Mouse (Mus musculus) cerebellum, postnatal 4 days (tissue): ENCODE results near the gene Dicer1.
A peak's percentile ranks its signal among the peaks of the same experiment; 100 is the strongest.

Experiments used
- DNase-seq, 2 experiments: peaks; one replicate each; pipeline ENCODE4 v3.0.0; 2022; ENCODE audit warnings: low spot score in 2 of 2, mixed read lengths in 1 of 2

Dicer1 gene

DNA sequence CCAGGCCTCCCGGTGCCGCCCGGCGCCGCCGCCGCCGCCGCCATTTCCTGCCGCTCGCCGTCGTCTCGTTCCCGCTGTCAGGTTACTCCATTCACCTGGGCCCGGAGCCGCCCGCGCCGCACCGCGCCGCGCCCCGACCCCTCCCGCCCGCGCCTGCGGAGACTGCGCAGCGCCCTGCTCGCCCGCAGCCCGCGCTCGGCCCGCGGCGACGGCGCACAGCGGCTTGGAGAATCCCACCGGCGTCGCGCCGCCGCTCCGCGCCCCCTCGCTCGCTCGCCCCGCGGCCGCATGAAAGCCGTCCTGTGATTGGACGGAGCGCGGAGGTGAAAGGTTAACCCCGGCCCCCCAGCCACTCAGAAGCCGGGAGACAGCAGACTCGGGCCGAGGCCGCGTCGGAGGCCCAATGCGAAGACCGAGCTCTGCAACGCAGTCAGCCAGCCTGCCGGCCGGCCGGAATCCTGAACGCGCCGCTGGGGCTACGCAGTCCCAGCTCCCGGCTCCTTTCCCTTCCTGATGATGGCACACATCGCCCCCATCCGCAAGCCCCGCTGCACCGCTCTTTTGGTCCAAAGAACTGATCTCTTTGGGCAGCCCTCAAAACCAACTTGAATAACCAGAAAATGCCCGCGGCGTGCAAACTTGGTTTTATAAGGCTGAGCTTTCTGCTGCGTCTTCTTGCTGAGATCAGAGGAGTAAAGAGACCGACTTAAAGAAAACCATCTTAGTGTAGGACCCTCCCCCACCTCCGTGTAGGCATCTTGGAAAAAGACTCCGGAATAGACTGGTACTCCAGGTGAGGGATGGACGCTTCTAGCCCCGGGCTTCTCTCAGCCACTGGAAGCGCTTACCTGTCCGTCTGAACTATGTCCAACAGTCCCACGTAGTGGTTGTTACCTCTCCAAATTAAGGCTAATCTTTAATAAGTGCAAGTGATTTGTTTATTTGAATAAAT lies at the start of gene Dicer1:
Dicer1 (minus strand) TSS at position 139 of the 952 bp plus-strand sequence.
- peak; percentile 99 to 100 for DNase-seq

DNA sequence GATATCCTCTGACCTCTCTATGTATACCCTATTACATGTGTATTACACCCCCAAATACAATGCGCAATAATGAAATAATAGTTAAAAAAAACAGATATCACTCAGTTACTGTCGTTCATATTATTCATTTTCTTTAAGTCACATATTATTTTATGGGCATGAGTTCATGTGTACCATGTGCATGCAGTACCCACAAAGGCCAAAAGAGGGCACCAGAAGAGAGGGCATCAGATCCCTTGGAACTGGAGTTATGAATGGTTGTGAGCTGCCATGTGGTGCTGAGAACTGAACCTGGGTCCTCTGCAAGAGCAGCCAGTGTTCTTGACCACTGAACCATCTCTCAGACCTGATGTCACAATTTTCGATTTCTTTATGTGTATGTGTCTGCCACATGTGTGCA lies 47.6 kb upstream of the Dicer1 start:
- DNase-seq = no peak

DNA sequence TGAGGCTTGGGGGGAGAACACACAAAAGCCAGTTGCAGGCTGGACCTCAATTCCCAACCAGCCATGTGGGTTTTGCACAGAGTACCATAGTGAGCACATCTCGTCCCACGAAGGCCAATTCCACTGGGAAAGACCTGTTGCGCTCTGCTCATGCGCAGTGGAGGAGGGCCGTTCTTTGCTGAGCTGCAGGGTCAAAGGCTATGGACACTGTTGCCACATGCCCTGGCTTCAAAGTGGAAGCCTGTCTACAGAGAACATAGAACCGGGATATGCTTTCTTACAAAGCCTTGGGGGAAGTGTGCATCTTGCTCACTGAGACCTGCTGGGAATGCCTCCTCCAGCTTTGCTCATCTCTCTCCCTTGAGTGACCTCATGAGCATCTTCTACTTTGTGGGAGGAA lies 46.2 kb upstream of the Dicer1 start:
- DNase-seq = no peak

DNA sequence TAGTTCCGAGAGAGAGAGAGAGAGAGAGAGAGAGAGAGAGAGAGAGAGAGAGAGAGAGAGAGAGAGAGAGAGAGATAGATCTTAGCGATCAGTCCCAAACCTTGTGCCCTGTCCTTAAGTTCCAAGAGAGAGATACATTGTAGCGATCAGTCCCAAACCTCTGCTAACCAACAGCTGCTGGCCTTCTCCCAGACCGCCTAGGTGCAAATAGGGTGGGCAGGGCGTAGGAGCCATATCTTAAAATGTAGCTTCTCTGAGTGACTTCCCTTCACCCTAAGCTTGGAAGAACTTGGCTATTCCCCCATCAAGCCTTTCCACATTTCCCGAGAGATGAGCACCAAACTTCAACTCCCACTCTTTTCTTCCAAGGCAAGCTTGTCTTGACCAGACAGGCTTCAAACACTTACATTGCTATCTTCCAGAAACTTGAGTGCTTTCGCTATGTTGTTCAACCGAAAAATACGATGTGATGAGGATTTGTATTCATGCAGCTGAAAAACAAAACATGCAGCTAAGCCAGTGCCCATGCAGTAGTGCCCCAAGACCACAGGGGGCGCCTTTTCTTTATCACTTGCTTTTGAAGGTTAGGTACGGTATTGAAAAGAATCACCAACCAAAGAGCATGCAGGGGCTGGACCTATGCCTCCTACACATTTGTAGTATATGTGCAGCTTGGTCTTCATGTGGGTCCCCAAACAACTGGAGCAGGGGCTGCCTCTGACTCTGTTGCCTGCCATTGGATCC lies 45.1 kb upstream of the Dicer1 start:
- no peak for DNase-seq

DNA sequence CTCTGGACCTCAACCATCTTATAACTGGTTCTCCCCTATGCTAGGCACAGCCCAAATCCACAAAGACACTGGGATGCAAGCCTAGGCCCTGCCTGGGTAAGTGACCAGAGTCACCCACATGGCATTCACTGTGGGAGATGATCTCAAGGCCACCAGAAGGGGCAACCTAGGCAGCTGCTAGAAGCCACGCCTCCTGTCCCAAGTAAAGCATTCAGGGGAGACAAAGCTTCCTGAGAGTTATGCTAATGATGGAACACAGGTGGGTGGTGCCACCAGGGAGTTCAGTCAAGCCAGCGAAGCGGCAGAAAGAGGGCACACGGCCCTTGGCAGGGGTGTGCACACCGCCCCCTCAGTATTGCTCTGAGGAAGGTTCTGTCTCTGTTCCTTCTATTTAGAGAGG lies 43.2 kb upstream of the Dicer1 start:
- no peak for DNase-seq

DNA sequence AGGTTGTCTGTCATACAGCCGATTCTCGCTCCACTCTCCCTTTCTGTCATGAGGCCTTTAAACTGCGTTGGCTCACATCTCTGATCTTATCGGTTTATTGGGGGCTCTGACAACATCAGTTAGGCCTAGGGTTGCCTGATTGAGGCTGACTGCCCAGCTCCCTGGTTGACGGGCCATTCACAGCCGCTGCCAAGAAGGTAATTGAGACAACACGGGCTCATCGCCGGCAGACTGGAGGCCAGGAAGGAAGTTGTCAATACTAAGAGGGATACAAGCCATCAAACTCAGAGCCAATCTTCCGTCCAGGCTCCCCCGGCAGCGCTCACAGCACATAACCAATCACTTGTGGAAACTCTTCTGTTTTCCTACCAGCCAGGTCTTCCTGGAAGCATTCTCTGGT lies 41.7 kb upstream of the Dicer1 start:
- no peak for DNase-seq

DNA sequence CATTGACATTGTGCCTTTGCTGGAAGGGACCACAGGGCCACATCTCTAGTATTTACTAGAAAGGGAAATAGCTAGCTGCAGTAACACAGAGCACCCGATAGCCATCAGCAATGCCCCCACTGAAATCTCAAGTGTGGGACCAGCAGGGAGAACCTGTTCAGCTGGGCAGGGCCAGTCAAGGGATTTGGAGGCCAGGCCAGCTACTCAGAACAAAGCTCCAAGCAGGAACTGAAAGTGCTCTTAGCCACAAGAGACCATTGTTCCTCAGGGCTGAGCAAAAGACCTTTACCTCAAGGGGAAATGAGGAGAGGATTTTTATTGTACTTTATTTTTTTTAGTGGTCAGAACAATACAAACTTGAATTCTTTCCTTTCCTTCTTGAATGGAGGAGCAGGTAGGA lies 25.9 kb upstream of the Dicer1 start:
- DNase-seq = no peak

DNA sequence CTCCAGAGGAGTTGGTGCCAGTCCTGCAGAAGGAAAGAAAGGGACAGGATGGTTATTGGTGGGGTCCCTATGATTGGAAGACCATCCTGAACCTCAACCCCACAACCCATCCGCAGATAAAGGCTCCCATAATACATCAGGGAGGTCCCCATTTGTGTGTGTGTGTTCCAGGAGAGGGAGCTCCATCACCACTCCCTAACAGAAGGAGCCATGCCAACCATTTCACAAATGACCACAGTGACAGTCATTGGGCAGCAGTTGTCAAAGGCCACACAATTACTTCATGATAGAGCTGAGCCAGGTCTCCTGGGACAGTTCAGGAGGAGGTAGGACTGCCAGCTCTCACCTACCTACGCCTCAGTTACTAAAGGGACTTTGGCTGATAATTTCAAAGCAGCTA lies 20.2 kb upstream of the Dicer1 start:
- DNase-seq = peak in 1 of 2 experiments; percentile 11

DNA sequence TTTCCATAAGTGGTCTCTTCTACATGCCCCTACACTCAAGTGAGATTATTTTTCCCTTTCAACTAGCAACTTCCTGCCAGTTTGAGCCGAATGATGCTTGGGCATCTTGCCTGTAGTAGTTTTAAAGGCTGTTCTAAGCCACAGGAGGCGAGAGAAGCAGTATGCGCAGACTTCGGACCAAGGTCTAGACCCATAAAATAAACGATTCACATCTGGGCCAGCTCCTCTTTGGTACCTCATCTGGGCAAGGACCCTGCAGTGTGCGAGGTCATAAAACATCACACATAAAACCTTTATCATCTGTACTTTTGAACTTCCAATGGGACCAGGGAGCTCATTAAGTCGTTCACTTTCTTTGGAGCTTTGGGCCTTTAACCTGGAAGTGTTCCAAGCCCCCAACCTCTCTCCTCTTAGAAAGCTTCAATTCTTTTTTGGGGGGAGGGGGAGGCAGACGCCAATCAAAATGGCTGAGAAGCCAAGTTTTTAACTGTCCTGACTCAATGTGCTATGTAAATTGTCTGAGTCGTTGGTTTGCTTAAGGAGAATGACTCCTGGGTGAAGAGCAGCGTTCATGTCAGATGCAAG lies 17.5 kb upstream of the Dicer1 start:
- DNase-seq = no peak

DNA sequence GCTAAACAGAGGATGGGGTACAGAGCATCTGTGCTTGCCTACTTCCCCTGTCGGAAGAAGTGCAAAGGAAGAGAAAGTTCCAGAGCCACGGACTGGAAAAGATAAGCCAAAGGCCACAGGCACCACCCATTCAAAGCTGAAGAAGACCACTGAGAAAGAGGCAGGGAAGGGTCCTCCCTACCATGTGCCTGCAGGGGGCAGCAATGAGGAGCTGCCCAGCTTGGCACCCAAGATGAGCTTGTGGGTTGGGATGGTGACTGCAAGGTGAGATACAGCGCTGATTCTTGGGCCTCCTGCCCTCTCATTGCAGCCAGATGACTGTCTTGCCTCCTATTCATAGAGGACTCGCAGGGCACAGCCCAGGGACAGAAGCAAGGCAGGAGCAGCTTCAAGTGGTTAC lies 15.4 kb upstream of the Dicer1 start:
- no peak for DNase-seq

DNA sequence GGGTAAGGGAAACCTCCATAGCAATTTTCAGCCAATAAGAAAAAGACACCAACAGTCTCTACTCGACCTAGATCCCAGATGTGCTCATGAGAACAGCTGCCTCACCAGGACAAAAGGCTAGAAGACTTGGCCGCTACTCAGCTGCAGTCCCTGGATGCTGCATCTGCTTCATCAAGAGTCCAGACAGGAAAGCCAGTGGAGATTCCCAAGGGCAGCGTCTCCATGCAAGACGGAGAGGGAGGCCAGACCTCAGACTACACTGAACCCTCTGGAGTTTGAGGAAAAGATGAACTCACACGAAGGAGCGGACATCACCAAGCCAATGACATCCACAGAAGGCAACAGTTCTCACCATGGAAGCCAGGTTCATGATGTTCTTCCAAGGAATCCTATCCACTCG lies 14.0 kb upstream of the Dicer1 start:
- DNase-seq = no peak

DNA sequence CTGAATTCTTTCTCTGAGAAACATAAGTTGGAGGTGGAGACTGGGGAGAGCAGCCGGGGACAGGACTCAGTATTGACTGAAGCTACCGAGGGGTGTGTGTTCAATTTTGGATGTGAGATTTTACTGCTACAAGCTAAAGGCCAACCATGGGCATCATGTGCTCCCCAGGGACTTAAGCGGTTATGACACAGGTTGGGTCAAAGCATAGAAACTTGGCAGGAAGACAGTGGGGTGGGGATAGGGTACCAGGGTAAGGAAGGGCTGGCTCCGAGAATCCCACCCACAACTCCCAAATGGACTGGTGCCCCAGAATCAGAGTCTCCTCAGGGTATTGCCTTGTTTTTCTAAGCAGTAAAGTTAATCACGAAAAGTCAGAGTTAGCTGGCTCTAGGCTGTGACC lies 13.4 kb upstream of the Dicer1 start:
- DNase-seq = no peak

DNA sequence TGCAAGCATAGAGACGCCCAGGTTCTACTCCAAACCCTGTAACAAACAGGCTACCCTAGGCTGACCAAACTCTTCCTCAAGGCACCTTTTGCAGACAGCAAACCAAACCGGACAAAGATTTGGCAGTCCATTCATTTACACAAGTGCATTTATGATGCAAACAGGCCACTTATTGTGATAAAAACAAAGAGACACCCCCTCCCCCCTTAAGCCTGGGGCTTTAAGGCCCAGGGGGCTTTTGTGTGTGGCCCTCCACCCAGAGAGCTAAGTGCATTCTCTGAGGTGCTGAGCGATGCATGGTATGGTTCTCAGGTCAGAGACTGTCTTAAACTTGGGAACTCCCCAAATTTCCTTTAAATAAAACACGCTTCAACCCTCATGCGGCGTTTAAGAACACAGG lies 12.2 kb upstream of the Dicer1 start:
- no peak for DNase-seq

DNA sequence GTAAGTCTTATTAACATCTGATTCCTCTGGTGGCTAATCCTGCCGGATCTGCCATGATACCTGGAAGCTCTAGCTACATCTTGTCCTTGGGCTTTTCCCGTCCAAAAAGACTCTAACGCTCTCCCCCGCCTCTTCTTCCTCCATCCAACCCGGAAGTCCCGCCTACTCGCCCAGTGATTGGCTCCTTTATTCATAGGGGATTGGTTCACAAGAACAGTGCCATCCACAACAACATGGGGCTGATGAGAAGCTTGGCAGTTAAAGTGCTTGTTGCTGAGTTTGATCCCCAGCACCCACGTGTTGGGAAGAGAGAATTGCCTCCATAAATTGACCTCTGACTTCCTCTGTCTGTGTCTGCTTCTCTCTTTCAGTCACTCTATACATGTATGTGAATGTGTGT lies 9.7 kb upstream of the Dicer1 start:
- DNase-seq = no peak

DNA sequence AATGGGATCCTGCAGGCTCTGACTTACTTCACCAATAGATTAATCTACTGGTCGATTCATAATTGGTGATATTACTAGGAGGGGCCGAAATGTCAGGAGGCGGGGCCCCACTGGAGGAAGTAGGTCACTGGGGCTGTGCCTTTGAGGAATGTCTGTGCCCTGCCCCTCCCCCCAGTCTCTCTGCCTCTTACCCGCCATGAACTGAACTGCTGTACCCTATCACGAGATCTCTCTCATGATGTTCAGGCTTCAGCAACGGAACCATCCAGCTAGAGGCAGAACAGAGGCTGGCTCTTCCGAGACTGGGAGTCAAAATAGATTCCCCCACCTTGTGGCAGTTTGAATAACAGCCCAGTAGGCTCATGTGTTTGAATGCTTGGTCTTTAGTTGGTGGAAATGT lies 6.3 kb upstream of the Dicer1 start:
- DNase-seq = no peak

DNA sequence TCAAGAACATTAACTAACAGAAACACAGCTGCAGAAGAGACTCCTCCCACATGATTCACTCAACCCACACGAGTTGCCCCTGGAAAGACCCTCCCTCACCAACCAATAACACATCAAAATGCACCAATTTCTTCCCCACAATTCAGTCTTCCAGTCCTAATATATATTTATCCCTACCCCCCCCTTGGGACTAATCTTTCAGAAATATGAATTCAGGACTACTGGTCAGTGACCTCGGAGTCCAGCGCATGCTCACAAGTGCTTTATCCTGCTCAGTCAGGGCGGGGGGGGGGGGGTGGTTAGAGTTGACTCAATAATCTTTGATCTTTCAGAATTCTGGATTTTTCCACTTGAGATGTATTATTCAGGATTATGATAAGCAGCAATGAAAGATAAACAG lies 1.9 kb upstream of the Dicer1 start:
- DNase-seq = no peak

DNA sequence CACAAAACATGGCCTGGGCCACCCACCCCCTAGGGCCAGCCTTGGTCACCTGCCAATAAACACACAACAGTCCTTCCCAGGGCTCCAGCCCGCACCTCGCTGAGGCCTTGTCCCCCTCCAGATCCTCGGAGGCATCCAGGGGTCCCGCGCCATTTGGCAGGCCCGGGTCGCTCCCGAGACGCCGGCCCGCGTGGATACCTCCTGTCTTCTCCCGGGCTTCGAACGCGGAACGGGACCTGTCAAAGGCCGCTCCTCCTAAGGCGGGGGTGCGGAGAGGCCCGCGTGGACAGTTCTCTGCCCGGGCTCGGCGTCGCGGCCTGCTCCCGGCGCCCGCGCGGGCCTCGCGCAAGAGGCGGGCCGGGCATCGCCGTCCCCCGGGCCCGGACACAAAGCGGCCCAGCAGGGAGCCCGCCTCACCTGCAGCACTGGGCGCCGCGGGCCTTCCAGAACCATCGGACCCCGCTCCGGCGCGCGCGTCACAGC lies 380 bp downstream of the Dicer1 start:
- peak in 1 of 2 experiments; percentile 57 for DNase-seq

DNA sequence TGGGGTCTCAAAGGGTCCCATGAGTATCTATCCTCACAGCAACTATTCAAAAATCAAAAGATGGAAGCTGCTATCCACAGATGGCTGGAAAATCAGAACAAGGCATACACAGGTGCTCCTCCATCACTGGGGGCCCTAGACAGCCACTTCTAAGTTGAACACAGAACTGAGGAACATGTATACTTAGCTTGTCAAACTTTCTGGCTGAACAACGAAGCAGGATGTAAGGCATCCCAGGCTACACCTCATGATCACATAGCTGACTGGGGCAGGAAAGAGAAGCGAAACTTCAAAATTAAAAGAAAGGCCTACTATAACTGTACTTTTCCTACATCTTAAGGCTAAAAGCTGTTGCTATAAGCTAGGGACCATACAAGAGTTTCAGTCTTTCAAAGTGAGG lies 2.8 kb downstream of the Dicer1 start:
- no peak for DNase-seq

DNA sequence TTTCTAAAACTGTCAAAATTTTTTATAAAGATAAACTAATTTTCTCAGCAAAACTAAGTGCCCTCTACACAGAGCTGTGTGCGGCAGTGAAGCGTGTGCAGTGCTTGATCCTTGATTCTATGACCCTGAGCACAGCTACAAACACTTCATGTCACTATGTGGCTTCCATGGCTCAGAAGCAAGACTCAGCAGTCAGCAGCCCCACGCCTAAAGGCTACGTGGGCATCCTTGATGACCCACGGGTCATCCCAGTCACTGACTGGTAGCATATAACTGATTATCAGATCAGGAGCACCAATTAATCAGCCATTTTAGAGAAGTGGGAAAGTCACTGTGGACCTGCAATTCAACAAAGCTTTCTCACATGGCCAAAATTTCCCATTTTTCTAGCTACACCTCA lies 4.5 kb downstream of the Dicer1 start:
- DNase-seq = no peak

DNA sequence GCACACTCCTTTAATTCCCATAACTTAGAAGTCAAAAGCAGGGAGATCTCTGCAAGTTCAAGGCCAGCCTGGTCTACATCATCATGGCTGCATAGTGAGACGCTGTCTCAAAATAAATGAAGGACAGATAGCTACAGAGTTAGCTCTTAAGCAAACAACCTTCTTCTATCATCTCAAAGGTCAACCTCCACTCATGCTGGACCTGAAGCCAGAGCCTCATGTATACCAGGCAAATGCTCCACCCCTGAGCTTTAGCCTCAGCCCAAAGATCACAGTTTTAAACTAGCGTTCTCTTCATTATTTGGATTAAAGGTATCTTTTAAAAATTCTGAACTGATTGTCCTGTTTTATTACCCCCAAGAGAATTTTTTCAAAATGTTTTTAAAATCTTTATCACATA lies 5.2 kb downstream of the Dicer1 start:
- no peak for DNase-seq

DNA sequence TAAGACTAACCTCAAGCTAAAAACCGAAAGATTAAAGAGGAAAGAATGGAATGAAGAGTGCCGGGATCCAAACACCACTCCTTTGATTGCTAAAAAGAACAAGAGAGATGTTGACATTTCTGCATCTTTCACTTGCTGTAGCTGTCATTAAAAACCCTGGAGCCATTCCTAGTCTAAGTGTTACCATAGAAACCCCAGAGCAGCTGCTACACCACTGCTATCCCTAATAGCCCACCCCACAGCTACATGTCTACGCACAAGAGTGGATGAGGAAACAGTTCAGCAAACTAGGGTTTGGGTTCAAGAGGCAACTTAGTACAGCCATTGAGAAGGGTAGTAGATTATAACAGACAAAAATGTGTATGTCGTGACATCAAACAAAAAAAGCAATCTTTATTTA lies 8.1 kb downstream of the Dicer1 start:
- DNase-seq = no peak

DNA sequence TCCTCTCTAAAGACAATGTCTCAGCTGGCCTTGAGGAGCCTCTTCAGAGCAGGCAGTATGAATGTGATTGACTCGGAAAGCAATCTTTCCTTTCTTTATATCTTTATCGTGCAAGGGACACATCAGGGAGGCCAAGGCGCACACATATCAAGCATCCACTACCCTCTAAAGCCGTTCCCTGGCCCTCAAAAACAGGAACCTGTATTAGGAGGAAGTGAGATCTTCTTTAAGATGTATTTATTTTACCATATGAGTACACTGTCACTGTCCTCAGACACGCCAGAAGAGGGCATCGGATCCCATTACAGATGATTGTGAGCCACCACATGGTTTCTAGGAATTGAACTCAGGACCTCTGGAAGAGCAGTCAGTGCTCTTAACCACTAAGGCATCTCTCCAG lies 9.5 kb downstream of the Dicer1 start:
- no peak for DNase-seq
